Mouse (Mus musculus): ENCODE results near the gene Erp29.
"Not testable (repeated sequence)": the region's sequence is repeated elsewhere in the genome, so short reads cannot be mapped to it uniquely, and the experiment has no call there.

The Erp29 gene

GRCm38 (mm10) chr5:121452026-121452869, at the start of gene Erp29:
Erp29 (minus strand) TSS chr5:121452506.
- peak; percentile 99 for DNase-seq (ENCODE audit: low spot score)

GRCm38 (mm10) chr5:121501424-121501996, 49.2 kb upstream of the Erp29 start:
- not testable (repeated sequence) for DNase-seq (ENCODE audit: low spot score)

- DNase-seq (ENCODE audit: low spot score) = no peak
Measured at GRCm38 (mm10) chr5:121500719-121501118, 48.4 kb upstream of the Erp29 start.

- DNase-seq (ENCODE audit: low spot score) = no peak
Measured at GRCm38 (mm10) chr5:121493305-121493704, 41.0 kb upstream of the Erp29 start.

- DNase-seq (ENCODE audit: low spot score) = no peak
Measured at GRCm38 (mm10) chr5:121484801-121485200, 32.5 kb upstream of the Erp29 start.

GRCm38 (mm10) chr5:121477680-121478079, 25.4 kb upstream of the Erp29 start:
- peak; percentile 34 for DNase-seq (ENCODE audit: low spot score)

- no peak for DNase-seq (ENCODE audit: low spot score)
Measured at GRCm38 (mm10) chr5:121476040-121476439, 23.7 kb upstream of the Erp29 start.

GRCm38 (mm10) chr5:121474610-121475009, 22.3 kb upstream of the Erp29 start:
- no peak for DNase-seq (ENCODE audit: low spot score)

- no peak for DNase-seq (ENCODE audit: low spot score)
Measured at GRCm38 (mm10) chr5:121472411-121472810, 20.1 kb upstream of the Erp29 start.

GRCm38 (mm10) chr5:121469566-121469965, 17.3 kb upstream of the Erp29 start:
- DNase-seq (ENCODE audit: low spot score) = no peak

GRCm38 (mm10) chr5:121463601-121464250, 11.4 kb upstream of the Erp29 start:
- no peak for DNase-seq (ENCODE audit: low spot score)

- no peak for DNase-seq (ENCODE audit: low spot score)
Measured at GRCm38 (mm10) chr5:121462967-121463366, 10.7 kb upstream of the Erp29 start.

- DNase-seq (ENCODE audit: low spot score) = no peak
Measured at GRCm38 (mm10) chr5:121462171-121462502, 9.8 kb upstream of the Erp29 start.

GRCm38 (mm10) chr5:121461339-121462170, 9.2 kb upstream of the Erp29 start:
- no peak for DNase-seq (ENCODE audit: low spot score)

GRCm38 (mm10) chr5:121455510-121456265, 3.4 kb upstream of the Erp29 start:
- no peak for DNase-seq (ENCODE audit: low spot score)

- DNase-seq (ENCODE audit: low spot score) = no peak
Measured at GRCm38 (mm10) chr5:121454503-121454782, 2.1 kb upstream of the Erp29 start.

GRCm38 (mm10) chr5:121453743-121454502, 1.6 kb upstream of the Erp29 start:
- DNase-seq (ENCODE audit: low spot score) = no peak

GRCm38 (mm10) chr5:121452906-121453305, 600 bp upstream of the Erp29 start:
- no peak for DNase-seq (ENCODE audit: low spot score)

GRCm38 (mm10) chr5:121451644-121452025, 671 bp downstream of the Erp29 start, which contains the start of gene Tmem116:
Tmem116 (plus strand) TSS chr5:121451893.
- DNase-seq (ENCODE audit: low spot score) = no peak

- DNase-seq (ENCODE audit: low spot score) = no peak
Measured at GRCm38 (mm10) chr5:121451203-121451602, 1.1 kb downstream of the Erp29 start.

GRCm38 (mm10) chr5:121450476-121450875, 1.8 kb downstream of the Erp29 start:
- no peak for DNase-seq (ENCODE audit: low spot score)
